Mouse (Mus musculus): ENCODE results near the gene Klf2.

GRCm38 (mm10) chr8:72316053-72316695 lies 2.7 kb upstream of the Klf2 start:
- TF ChIP-seq CTCF (IDR thresholded peaks at IDR 0.05; ENCODE audit: low read depth, low read length) (no peak), TAL1 (conservative IDR thresholded peaks at IDR 0.05; ENCODE audit: low read depth, low read length) (no peak), POLR2AphosphoS5 (IDR thresholded peaks at IDR 0.05; ENCODE audit: insufficient replicate concordance, low read depth, low read length) (no peak), GATA1 (IDR thresholded peaks at IDR 0.05; ENCODE audit: borderline replicate concordance, low read length) (no peak)

All from G1E (cell line).